In genomic region chr8:111350577-111350976, GRCm38 (mm10) we compare ENCODE assay signal across 21 mouse cellular contexts. TPM values are rescaled to one million over a fixed set of nuclear protein-coding genes. Genes with fewer than 3 reads are reported as not detected.
DNase-seq lines count a peak whose midpoint lies in the region; TF ChIP-seq lines count a peak whose summit lies in the region.
"Had no signal": no experiment of that assay in that cellular context is flagged by ENCODE, and none has a peak within 500 bp of the region (broad histone marks: within the 10 kb centered on the region; RNA-seq: fewer than 3 reads in every experiment).

No protein-coding gene starts in this region.

- no peak for DNase-seq in layer of hippocampus, adult 2 months (ENCODE audit: low spot score in 2 of 2)
- no peak for DNase-seq in layer of hippocampus, postnatal 14 days (ENCODE audit: low spot score in 2 of 2)
- peak; percentile 36 for DNase-seq in 416B (ENCODE audit: low read depth)
- peak; percentile 31 for DNase-seq in NIH3T3 (ENCODE audit: low read depth)
- DNase-seq in adrenal gland, postnatal 4 days (ENCODE audit: low spot score in 2 of 2), result no peak
- DNase-seq in heart, adult 18-20 months, result no peak
- DNase-seq in retina, postnatal 1 day, result no peak
- DNase-seq: adrenal gland, postnatal 10 days; B cell, adult 2 months; cerebellum, adult 18-20 months; cerebellum, adult 9-11 months; cerebellum, postnatal 36 days; gastrocnemius, adult 2 months; gastrocnemius, postnatal 25 days; heart, postnatal 36 days had no signal

- H3K4me3 ChIP-seq in layer of hippocampus, adult 2 months, result no peak overlapping the region
- H3K4me3 ChIP-seq: embryonic facial prominence, embryonic 10.5 days; erythroblast, embryonic 14.5 days; forebrain, embryonic 10.5 days; gastrocnemius, adult 2 months; heart, embryonic 13.5 days; hindbrain, embryonic 15.5 days had no signal

- peak; percentile 27; the same call in 1 of the 2 replicates for TF ChIP-seq CTCF in layer of hippocampus, adult 2 months (conservative IDR thresholded peaks at IDR 0.05)

- H3K27ac ChIP-seq in layer of hippocampus, adult 2 months, result no peak overlapping the region
- H3K27ac ChIP-seq: embryonic facial prominence, embryonic 10.5 days; forebrain, embryonic 10.5 days; gastrocnemius, adult 2 months; heart, embryonic 13.5 days; hindbrain, embryonic 15.5 days had no signal

RNA-seq across cellular contexts. Expression of gene Mlkl, which starts 12.6 kb away (rescaled TPM):
- total RNA-seq in layer of hippocampus, adult 2 months (2021), result 1 to 10 TPM in 1 of 2 experiments, under 1 TPM in 1; 0.22 to 1.1 TPM
- total RNA-seq in layer of hippocampus, postnatal 14 days (2021), result under 1 TPM; 0.37 to 0.91 TPM
- total RNA-seq in adrenal gland, postnatal 4 days (2021), result 10 to 100 TPM; 12.8 to 13.4 TPM
- 1 to 10 TPM; 2.7 to 3.2 TPM for total RNA-seq in heart, adult 18-20 months (2021)

RNA-seq across cellular contexts. Expression of gene Fa2h, which starts 43.0 kb away (rescaled TPM):
- 10 to 100 TPM; 22.0 to 23.1 TPM for total RNA-seq in layer of hippocampus, adult 2 months (2021)
- total RNA-seq in layer of hippocampus, postnatal 14 days (2021), result 10 to 100 TPM; 28.6 to 30.5 TPM
- under 1 TPM; 0.25 to 0.95 TPM for total RNA-seq in adrenal gland, postnatal 4 days (2021)
- under 1 TPM in 1 of 2 experiments, not detected in 1; 0.21 TPM for total RNA-seq in heart, adult 18-20 months (2021)
- total RNA-seq: granulocyte monocyte progenitor cell, adult 5-6 weeks had no signal

RNA-seq across cellular contexts. Expression of gene Rfwd3, which starts 50.6 kb away (rescaled TPM):
- 10 to 100 TPM; 20.3 to 21.5 TPM for total RNA-seq in layer of hippocampus, adult 2 months (2021)
- 10 to 100 TPM; 19.7 to 20.3 TPM for total RNA-seq in layer of hippocampus, postnatal 14 days (2021)
- 10 to 100 TPM; 78.9 to 79.4 TPM for total RNA-seq in adrenal gland, postnatal 4 days (2021)
- total RNA-seq in heart, adult 18-20 months (2021), result 10 to 100 TPM; 15.4 to 18.0 TPM

Comparison
In these comparisons a context has a peak if more than half of its experiments do, and no peak if none do; other contexts are left out.
1. DNase-seq: peak in 416B (single experiment) and NIH3T3 (single experiment); none in layer of hippocampus, adult 2 months (0 of 2), layer of hippocampus, postnatal 14 days (0 of 2), adrenal gland, postnatal 4 days (0 of 2), heart, adult 18-20 months (0 of 2) and retina, postnatal 1 day (single experiment).
2. RNA of gene Fa2h, which starts 43.0 kb away (total RNA-seq): 28.6 to 30.5 TPM in layer of hippocampus, postnatal 14 days and 22.0 to 23.1 TPM in layer of hippocampus, adult 2 months; 0.25 to 0.95 TPM in adrenal gland, postnatal 4 days and 0.21 TPM in heart, adult 18-20 months; every median in the first group is over 10 times any median in the second.